Comparison of ENCODE assay signal across 18 mouse cellular contexts in the genomic region with DNA sequence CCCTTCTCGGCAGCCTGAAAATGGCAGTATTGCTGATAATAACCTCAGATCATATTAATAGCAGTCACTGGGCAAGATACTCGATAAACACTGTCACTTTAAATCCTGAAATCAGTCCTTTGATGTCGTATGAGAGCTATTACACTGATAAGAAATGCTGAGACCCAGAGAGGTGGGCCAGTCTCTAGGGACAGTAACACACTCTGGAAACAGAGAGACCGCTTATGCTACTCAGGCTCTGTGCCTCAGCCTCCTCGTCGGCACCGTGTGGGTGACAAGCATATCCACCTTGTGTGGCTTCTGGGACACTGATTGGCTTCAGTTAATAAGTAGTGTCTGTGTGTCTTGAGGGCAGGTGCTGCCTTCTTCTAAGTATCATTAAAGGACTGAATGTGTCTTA. TPM values are rescaled to one million over a fixed set of nuclear protein-coding genes. Genes with fewer than 3 reads are reported as not detected.
DNase-seq lines count a peak whose midpoint lies in the region; ATAC-seq and TF ChIP-seq lines count a peak whose summit lies in the region.
"Had no signal": no experiment of that assay in that cellular context is flagged by ENCODE, and none has a peak within 500 bp of the region (broad histone marks: within the 10 kb centered on the region; RNA-seq: fewer than 3 reads in every experiment).

No protein-coding gene starts in this region.

- H3K4me3 ChIP-seq in kidney, postnatal 0 days (replicated peaks; ENCODE audit: low read depth, low read length): no peak overlapping the region
- H3K4me3 ChIP-seq in forebrain, postnatal 0 days (ENCODE audit: low read depth, low read length): no peak overlapping the region
- peak overlapping the region; percentile 37 for H3K4me3 ChIP-seq in midbrain, embryonic 10.5 days
- H3K4me3 ChIP-seq in neural tube, embryonic 13.5 days: no peak overlapping the region
- H3K4me3 ChIP-seq: layer of hippocampus, adult 2 months; limb, embryonic 13.5 days had no signal

- H3K36me3 ChIP-seq in kidney, postnatal 0 days (ENCODE audit: insufficient read depth, low read length): no peaks in the 10 kb centered on the region
- H3K36me3 ChIP-seq in forebrain, postnatal 0 days (ENCODE audit: insufficient read depth): no peaks in the 10 kb centered on the region
- H3K36me3 ChIP-seq in midbrain, embryonic 10.5 days: no peaks in the 10 kb centered on the region
- no peaks in the 10 kb centered on the region for H3K36me3 ChIP-seq in neural tube, embryonic 13.5 days
- H3K36me3 ChIP-seq: limb, embryonic 13.5 days had no signal

- WGBS in kidney, postnatal 0 days: 21% methylated on average over 7 of the region's 7 CpGs
- 14% methylated on average over 7 of the region's 7 CpGs for WGBS in forebrain, postnatal 0 days
- 25% methylated on average over 7 of the region's 7 CpGs for WGBS in midbrain, embryonic 10.5 days
- 17% methylated on average over 7 of the region's 7 CpGs for WGBS in neural tube, embryonic 13.5 days

- H3K27ac ChIP-seq in kidney, postnatal 0 days: no peak overlapping the region
- peak overlapping the region; percentile 52 for H3K27ac ChIP-seq in forebrain, postnatal 0 days (ENCODE audit: low read depth, low read length)
- H3K27ac ChIP-seq in midbrain, embryonic 10.5 days (replicated peaks): no peak overlapping the region
- H3K27ac ChIP-seq in neural tube, embryonic 13.5 days (replicated peaks): peak overlapping the region; percentile 84
- H3K27ac ChIP-seq: layer of hippocampus, adult 2 months; limb, embryonic 13.5 days had no signal

- ATAC-seq in kidney, postnatal 0 days (replicated peaks; ENCODE audit: low FRiP score, low read depth): no peak
- ATAC-seq in forebrain, postnatal 0 days: no peak
- 0 out of 2 replicates have a peak, but pooled peaks have one; percentile 51 for ATAC-seq in neural tube, embryonic 13.5 days (ENCODE audit: low read depth)
- no peak for ATAC-seq in megakaryocyte progenitor cell, adult 5-6 weeks (replicated peaks; ENCODE audit: poor library complexity)
- ATAC-seq: activated CD4-positive, CD25-positive, alpha-beta regulatory T cell, adult 4 months had no signal

- H3K9me3 ChIP-seq in kidney, postnatal 0 days (replicated peaks; ENCODE audit: low read length): no peaks in the 10 kb centered on the region
- H3K9me3 ChIP-seq in forebrain, postnatal 0 days (ENCODE audit: low read length): no peaks in the 10 kb centered on the region
- H3K9me3 ChIP-seq in midbrain, embryonic 10.5 days (replicated peaks): no peaks in the 10 kb centered on the region
- no peaks in the 10 kb centered on the region for H3K9me3 ChIP-seq in neural tube, embryonic 13.5 days
- H3K9me3 ChIP-seq: limb, embryonic 13.5 days had no signal

- no peaks in the 10 kb centered on the region for H3K27me3 ChIP-seq in kidney, postnatal 0 days (ENCODE audit: insufficient read depth, low read length)
- H3K27me3 ChIP-seq in forebrain, postnatal 0 days (ENCODE audit: insufficient read depth, low read length): no peaks in the 10 kb centered on the region
- peaks cover 46% of the 10 kb centered on the region for H3K27me3 ChIP-seq in midbrain, embryonic 10.5 days (ENCODE audit: low read depth, poor library complexity, severe bottlenecking)
- H3K27me3 ChIP-seq in neural tube, embryonic 13.5 days: peaks cover 57% of the 10 kb centered on the region

- DNase-seq in kidney, postnatal 0 days (ENCODE audit: low spot score): no peak
- DNase-seq in kidney, adult 9 months: no peak
- DNase-seq in forebrain, postnatal 0 days: no peak
- no peak for DNase-seq in midbrain, embryonic 10.5 days (ENCODE audit: low spot score)
- DNase-seq in spleen, adult 12 weeks (ENCODE audit: low spot score): no peak
- DNase-seq in thymus, postnatal 4 days: no peak
- DNase-seq: cerebellum, adult 11 months; gastrocnemius, postnatal 25 days; right cerebral cortex, postnatal 25 days had no signal

- H3K9ac ChIP-seq in kidney, postnatal 0 days (ENCODE audit: low read depth, low read length): no peak overlapping the region
- no peak overlapping the region for H3K9ac ChIP-seq in forebrain, postnatal 0 days
- H3K9ac ChIP-seq in neural tube, embryonic 13.5 days: peak overlapping the region; percentile 57
- H3K9ac ChIP-seq: limb, embryonic 13.5 days had no signal

- H3K4me1 ChIP-seq in kidney, postnatal 0 days (replicated peaks; ENCODE audit: insufficient read depth, low read length): no peaks in the 10 kb centered on the region
- peaks cover 11% of the 10 kb centered on the region; the same call in 1 of the 2 replicates for H3K4me1 ChIP-seq in forebrain, postnatal 0 days (ENCODE audit: insufficient read depth)
- peaks cover 29% of the 10 kb centered on the region for H3K4me1 ChIP-seq in midbrain, embryonic 10.5 days
- H3K4me1 ChIP-seq in neural tube, embryonic 13.5 days (replicated peaks): peaks cover 51% of the 10 kb centered on the region

- peak overlapping the region; percentile 10; the same call in 1 of the 2 replicates for H3K4me2 ChIP-seq in kidney, postnatal 0 days (ENCODE audit: low read length)
- peak overlapping the region; percentile 35 for H3K4me2 ChIP-seq in forebrain, postnatal 0 days (ENCODE audit: low read depth)
- peak overlapping the region; percentile 26 for H3K4me2 ChIP-seq in neural tube, embryonic 13.5 days
- H3K4me2 ChIP-seq: heart, embryonic 11.5 days; limb, embryonic 13.5 days had no signal

- TF ChIP-seq CTCF in kidney, postnatal 0 days (IDR thresholded peaks at IDR 0.05; ENCODE audit: low read depth): no peak
- TF ChIP-seq CTCF in forebrain, postnatal 0 days (IDR thresholded peaks at IDR 0.05; ENCODE audit: low read depth): no peak

RNA-seq across cellular contexts. Expression of a gene that starts 15.0 kb away (rescaled TPM):
- polyA plus RNA-seq in kidney, postnatal 0 days (2015; fragmentation: Nextera tagmentation; extraction: Ambion mirVana): not detected in 2 replicates
- total RNA-seq in forebrain, postnatal 0 days (2014; rRNA removed): 23.5 and 37.4 TPM in 2 replicates
- polyA plus RNA-seq in forebrain, postnatal 0 days (2015; fragmentation: Nextera tagmentation; extraction: Ambion mirVana): 7.4 and 10.8 TPM in 2 replicates
- polyA plus RNA-seq in midbrain, embryonic 10.5 days (2016; fragmentation: Nextera tagmentation; extraction: Ambion mirVana): 0.25 and 0.68 TPM in 2 replicates
- polyA plus RNA-seq in neural tube, embryonic 13.5 days (2015; fragmentation: Nextera tagmentation; extraction: Ambion mirVana): 6.2 and 7.4 TPM in 2 replicates
- total RNA-seq in megakaryocyte progenitor cell, adult 5-6 weeks (2015): 0.05 TPM in 1 of 2 replicates, not detected in the other
- total RNA-seq in megakaryocyte progenitor cell, adult 5-6 weeks (2017): 0.04 TPM in 1 of 2 replicates, not detected in the other
- total RNA-seq: gastrocnemius, postnatal 25 days; heart, postnatal 4 days had no signal
- polyA plus RNA-seq: activated CD4-positive, CD25-positive, alpha-beta regulatory T cell, adult 4 months; limb, embryonic 13.5 days; liver, embryonic 16.5 days; urinary bladder, adult 2 months had no signal

RNA-seq across cellular contexts. Expression of a gene that starts 29.1 kb away (rescaled TPM):
- 7.1 and 9.1 TPM in 2 replicates for polyA plus RNA-seq in kidney, postnatal 0 days (2015; fragmentation: Nextera tagmentation; extraction: Ambion mirVana)
- total RNA-seq in forebrain, postnatal 0 days (2014; rRNA removed): 16.5 and 30.8 TPM in 2 replicates
- polyA plus RNA-seq in forebrain, postnatal 0 days (2015; fragmentation: Nextera tagmentation; extraction: Ambion mirVana): 8.0 and 8.2 TPM in 2 replicates
- 14.1 and 14.8 TPM in 2 replicates for polyA plus RNA-seq in midbrain, embryonic 10.5 days (2016; fragmentation: Nextera tagmentation; extraction: Ambion mirVana)
- polyA plus RNA-seq in neural tube, embryonic 13.5 days (2015; fragmentation: Nextera tagmentation; extraction: Ambion mirVana): 10.5 and 11.1 TPM in 2 replicates
- 9.1 and 14.7 TPM in 2 replicates for total RNA-seq in megakaryocyte progenitor cell, adult 5-6 weeks (2015)
- total RNA-seq in megakaryocyte progenitor cell, adult 5-6 weeks (2017): 14.5 and 18.7 TPM in 2 replicates

Comparison
In these comparisons a context has a peak if more than half of its experiments do, and no peak if none do; other contexts are left out.
1. H3K27ac ChIP-seq: peak in forebrain, postnatal 0 days (single experiment) and neural tube, embryonic 13.5 days (single experiment); none in kidney, postnatal 0 days (single experiment) and midbrain, embryonic 10.5 days (single experiment).
2. Peak in every context shown above with its lines, with median percentiles within 50 percentile points of each other: H3K4me2 ChIP-seq.